Mouse (Mus musculus) neural tube, embryonic 11.5 days (tissue): ENCODE measurements around the gene Atp7a. TPM values are rescaled to one million over a fixed set of nuclear protein-coding genes. Genes with fewer than 3 reads are reported as not detected.
A peak's percentile ranks its signal among the peaks of the same experiment; 100 is the strongest.

Source experiments
- ATAC-seq: fragments of 200-750 bp; cut with Nextera tagmentation; 2 replicates; pipeline ENCODE4 v1.8.0; 2017; ENCODE audit warnings: moderate number of reproducible peaks, mild to moderate bottlenecking, moderate TSS enrichment, moderate library complexity; ENCODE audit not compliant: insufficient read depth, low FRiP score, low TSS enrichment
- DNase-seq: peaks from one replicate; pipeline ENCODE4 v3.0.0-alpha.2; 2015; ENCODE audit warnings: low spot score
- H3K27ac ChIP-seq: fragments of 300-500 bp; sonication (generic); 2 replicates; pipeline ENCODE4 v1.5.1; 2014; ENCODE audit warnings: low read depth, mild to moderate bottlenecking, low read length
- H3K27me3 ChIP-seq: fragments of 300-500 bp; sonication (generic); 2 replicates; pipeline ENCODE4 v1.6.1; 2014; ENCODE audit warnings: mild to moderate bottlenecking, low read length, mixed read lengths; ENCODE audit not compliant: control insufficient read depth, insufficient read depth
- H3K36me3 ChIP-seq: fragments of 300-500 bp; sonication (generic); 2 replicates; pipeline ENCODE4 v1.6.1; 2014; ENCODE audit warnings: mild to moderate bottlenecking, low read length, moderate library complexity, mixed read lengths; ENCODE audit not compliant: control insufficient read depth, insufficient read depth
- H3K4me1 ChIP-seq: fragments of 300-500 bp; sonication (generic); 2 replicates; pipeline ENCODE4 v1.6.1; 2014; ENCODE audit warnings: low read length, mixed read lengths; ENCODE audit not compliant: control insufficient read depth, insufficient read depth
- H3K4me2 ChIP-seq: fragments of 300-500 bp; sonication (generic); 2 replicates; pipeline ENCODE4 v1.6.1; 2014; ENCODE audit warnings: low read depth, mild to moderate bottlenecking, moderate library complexity
- H3K4me3 ChIP-seq: fragments of 300-500 bp; sonication (generic); 2 replicates; pipeline ENCODE4 v1.5.1; 2014; ENCODE audit warnings: low read depth, low read length
- H3K9ac ChIP-seq: fragments of 300-500 bp; sonication (generic); 2 replicates; pipeline ENCODE4 v1.6.1; 2014; ENCODE audit warnings: mild to moderate bottlenecking, low read length
- H3K9me3 ChIP-seq: fragments of 300-500 bp; sonication (generic); 2 replicates; pipeline ENCODE4 v1.6.1; 2016; ENCODE audit warnings: low read length; ENCODE audit not compliant: control insufficient read depth
- WGBS: fragments of 180-500 bp; shearing (Covaris S2); extraction: QIAGEN DNeasy Blood & Tissue Kit; methylation state at CpG from one replicate; pipeline ENCODE4 v1.1.7; 2014; 5-methylcytosine and 5-hydroxymethylcytosine counted together
- polyA plus RNA-seq: library from polyadenylated mRNA; unstranded; fragments of >200 nt; fragmentation: Nextera tagmentation; extraction: Ambion mirVana; gene quantifications from 2 replicates; pipeline ENCODE4 v1.2.1, GENCODE M21; 2014

Atp7a gene
- polyA plus RNA-seq, 1 experiment from 2014 or later: 33.7 TPM

DNA sequence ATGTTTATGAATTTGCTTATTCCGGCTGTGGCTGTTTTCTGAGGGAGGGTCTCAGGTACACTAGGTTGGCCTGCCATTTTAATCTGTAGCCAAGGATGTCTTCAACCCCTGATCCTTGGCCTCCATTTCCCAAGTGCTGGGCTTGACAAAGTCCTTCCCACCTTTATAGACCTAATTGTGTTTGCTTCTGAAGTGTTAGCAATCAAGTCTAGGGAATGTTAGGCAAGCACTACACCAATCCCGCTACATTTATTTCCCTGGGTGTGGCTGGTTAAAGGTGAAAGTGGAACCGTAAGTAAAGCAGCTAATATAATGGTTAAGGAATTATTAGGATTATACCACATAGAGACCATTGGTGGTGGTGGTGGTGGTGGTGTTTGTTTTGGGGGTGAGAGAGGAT, 10.0 kb upstream of the Atp7a start:
- ATAC-seq (no peak), DNase-seq (no peak)
- H3K36me3 ChIP-seq: no peaks in the 10 kb centered on the region
- H3K4me1 ChIP-seq: no peaks in the 10 kb centered on the region
- no peak overlapping the region for H3K27ac ChIP-seq
- H3K9ac ChIP-seq: no peak overlapping the region
- no peaks in the 10 kb centered on the region for H3K27me3 ChIP-seq
- no peak overlapping the region for H3K4me2 ChIP-seq
- no peaks in the 10 kb centered on the region for H3K9me3 ChIP-seq
- no peak overlapping the region for H3K4me3 ChIP-seq
- WGBS: 85% methylated on average over 3 of the region's 3 CpGs

DNA sequence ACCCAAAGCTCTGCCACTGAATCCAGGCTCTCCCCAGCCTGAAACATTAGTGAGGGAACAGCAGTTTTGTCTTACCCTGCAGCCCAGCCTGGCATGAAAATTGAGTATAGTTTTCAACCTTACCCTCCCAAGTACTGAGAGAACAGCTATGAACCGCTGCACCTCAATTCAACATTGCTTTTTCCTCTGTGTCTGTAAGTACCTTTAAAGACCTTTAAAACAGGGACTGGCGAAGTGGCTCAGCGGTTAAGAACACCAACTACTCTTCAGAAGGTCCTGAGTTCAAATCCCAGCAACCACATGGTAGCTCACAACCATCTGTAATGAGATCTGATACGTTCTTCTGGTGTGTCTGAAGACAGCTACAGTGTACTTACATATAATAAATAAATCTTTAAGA, 9.6 kb upstream of the Atp7a start:
- WGBS: 82% methylated on average over 4 of the region's 4 CpGs
- Histone ChIP-seq H3K9ac (no peak overlapping the region), H3K9me3 (no peaks in the 10 kb centered on the region), H3K36me3 (no peaks in the 10 kb centered on the region), H3K4me2 (no peak overlapping the region), H3K27ac (no peak overlapping the region), H3K27me3 (no peaks in the 10 kb centered on the region), H3K4me1 (no peaks in the 10 kb centered on the region), H3K4me3 (no peak overlapping the region)
- DNase-seq (no peak), ATAC-seq (no peak)

DNA sequence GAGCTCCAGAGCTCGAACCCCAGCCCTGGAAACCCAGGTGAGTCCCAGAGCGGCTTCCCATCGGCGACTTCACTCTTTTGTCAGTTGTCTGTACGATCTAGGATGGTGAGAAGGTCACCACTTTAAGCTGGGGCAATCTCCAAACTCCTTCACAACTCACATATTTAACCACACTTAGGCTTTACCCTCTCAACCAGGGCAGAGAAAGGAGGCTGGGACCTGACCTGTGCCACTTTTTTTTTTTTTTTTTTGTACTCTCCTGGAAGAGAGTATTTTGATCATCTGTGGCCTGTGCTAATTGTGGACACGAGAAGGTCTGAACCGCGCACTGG, 233 bp downstream of the Atp7a start:
- DNase-seq: no peak

GRCm38 (mm10) chrX:106030176-106030575, 3.1 kb downstream of the Atp7a start:
- Histone ChIP-seq H3K4me1 (no peaks in the 10 kb centered on the region), H3K27me3 (no peaks in the 10 kb centered on the region), H3K4me2 (no peak overlapping the region), H3K4me3 (no peak overlapping the region), H3K9ac (no peak overlapping the region), H3K36me3 (no peaks in the 10 kb centered on the region), H3K27ac (no peak overlapping the region), H3K9me3 (no peaks in the 10 kb centered on the region)
- 77% methylated on average over 5 of the region's 5 CpGs for WGBS
- DNase-seq (no peak), ATAC-seq (no peak)

More for the DNA sequence above, 233 bp downstream of the Atp7a start:
- Histone ChIP-seq H3K27ac (0 out of 2 replicates have a peak overlapping the region, but pooled peaks have one; percentile 27), H3K27me3 (no peaks in the 10 kb centered on the region), H3K4me2 (peak overlapping the region; percentile 43), H3K9ac (peak overlapping the region; percentile 54), H3K9me3 (no peaks in the 10 kb centered on the region), H3K4me1 (no peaks in the 10 kb centered on the region), H3K36me3 (no peaks in the 10 kb centered on the region), H3K4me3 (peak overlapping the region; percentile 46)
- 25% methylated on average over 8 of the region's 8 CpGs for WGBS
- 0 out of 2 replicates have a peak, but pooled peaks have one; percentile 36 for ATAC-seq

DNA sequence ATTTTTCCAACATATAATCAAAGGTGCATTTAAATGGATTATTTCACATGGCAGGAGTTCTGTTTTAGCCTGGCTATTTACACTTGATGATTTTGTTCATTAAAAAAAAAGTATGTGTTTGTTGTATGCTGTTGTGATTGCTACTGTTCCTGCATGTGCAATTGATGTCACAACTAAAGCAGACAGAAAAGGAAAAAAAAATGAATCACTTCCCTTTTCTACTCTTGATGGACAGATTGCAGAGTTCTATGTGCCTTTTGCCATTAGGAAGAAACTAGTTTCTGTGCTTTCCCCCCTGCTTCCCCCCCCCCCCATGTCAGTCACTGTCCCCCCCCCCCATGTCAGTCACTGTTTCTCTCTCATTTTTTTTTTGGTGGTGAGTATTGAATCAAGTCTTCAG, 4.0 kb downstream of the Atp7a start:
- Histone ChIP-seq H3K4me1 (no peaks in the 10 kb centered on the region), H3K4me3 (no peak overlapping the region), H3K4me2 (no peak overlapping the region), H3K27me3 (no peaks in the 10 kb centered on the region), H3K27ac (no peak overlapping the region), H3K36me3 (no peaks in the 10 kb centered on the region), H3K9ac (no peak overlapping the region), H3K9me3 (no peaks in the 10 kb centered on the region)
- ATAC-seq: no peak
- no peak for DNase-seq

- H3K27ac ChIP-seq: no peak overlapping the region
- DNase-seq (no peak), ATAC-seq (no peak)
- 83% methylated on average over 2 of the region's 2 CpGs for WGBS
- no peak overlapping the region for H3K9ac ChIP-seq
- no peaks in the 10 kb centered on the region for H3K27me3 ChIP-seq
- H3K9me3 ChIP-seq: no peaks in the 10 kb centered on the region
- no peak overlapping the region for H3K4me2 ChIP-seq
- H3K4me3 ChIP-seq: no peak overlapping the region
- no peaks in the 10 kb centered on the region for H3K36me3 ChIP-seq
- no peaks in the 10 kb centered on the region for H3K4me1 ChIP-seq
Measured at GRCm38 (mm10) chrX:106035727-106036126, 8.7 kb downstream of the Atp7a start.

DNA sequence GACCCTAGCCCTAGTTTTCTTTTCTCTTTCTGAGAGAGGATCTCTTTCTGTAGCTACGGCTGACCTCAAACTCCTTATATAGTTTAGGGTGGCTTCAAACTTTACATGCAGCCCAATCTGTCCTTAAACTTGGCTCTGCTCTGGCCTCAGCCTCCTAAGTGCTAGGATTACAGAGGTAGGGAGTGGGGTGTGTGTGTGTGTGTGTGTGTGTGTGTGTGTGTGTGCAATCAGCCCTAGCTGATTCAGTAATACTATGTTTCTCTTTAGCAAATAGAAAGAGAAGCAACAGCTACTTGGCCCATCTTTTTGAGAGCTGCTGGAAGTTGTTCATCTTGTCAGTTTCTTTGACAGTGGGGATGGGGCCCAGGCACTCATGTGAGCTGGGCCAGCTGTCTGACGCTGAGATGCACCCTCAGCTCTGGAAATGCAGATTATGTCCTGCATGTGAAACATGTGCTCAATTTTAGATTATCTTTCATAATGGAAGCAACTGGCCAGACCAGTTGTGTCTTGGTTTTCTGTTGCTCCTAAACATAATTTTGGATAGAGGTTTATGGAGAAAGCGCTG, 10.2 kb downstream of the Atp7a start:
- no peak overlapping the region for H3K4me2 ChIP-seq
- H3K9me3 ChIP-seq: no peaks in the 10 kb centered on the region
- H3K4me3 ChIP-seq: no peak overlapping the region
- no peaks in the 10 kb centered on the region for H3K4me1 ChIP-seq
- WGBS: 68% methylated on average over 3 of the region's 3 CpGs
- no peak for ATAC-seq
- H3K9ac ChIP-seq: no peak overlapping the region
- no peaks in the 10 kb centered on the region for H3K27me3 ChIP-seq
- DNase-seq: no peak
- H3K36me3 ChIP-seq: no peaks in the 10 kb centered on the region
- H3K27ac ChIP-seq: no peak overlapping the region

- Histone ChIP-seq H3K27me3 (no peaks in the 10 kb centered on the region), H3K4me1 (no peaks in the 10 kb centered on the region), H3K36me3 (no peaks in the 10 kb centered on the region), H3K9ac (no peak overlapping the region), H3K27ac (no peak overlapping the region), H3K4me2 (no peak overlapping the region), H3K9me3 (no peaks in the 10 kb centered on the region), H3K4me3 (no peak overlapping the region)
- DNase-seq: no peak
- 49% methylated on average over 8 of the region's 8 CpGs for WGBS
- ATAC-seq: no peak
Measured at GRCm38 (mm10) chrX:106043863-106044617, 17.0 kb downstream of the Atp7a start.

- H3K27ac ChIP-seq: no peak overlapping the region
- no peak overlapping the region for H3K4me2 ChIP-seq
- H3K36me3 ChIP-seq: no peaks in the 10 kb centered on the region
- DNase-seq: peak; percentile 53
- H3K9me3 ChIP-seq: no peaks in the 10 kb centered on the region
- H3K4me3 ChIP-seq: no peak overlapping the region
- peak; percentile 45; the same call in 1 of the 2 replicates for ATAC-seq
- WGBS: 34% methylated on average over 2 of the region's 2 CpGs
- H3K27me3 ChIP-seq: no peaks in the 10 kb centered on the region
- H3K9ac ChIP-seq: no peak overlapping the region
- H3K4me1 ChIP-seq: no peaks in the 10 kb centered on the region
Measured at GRCm38 (mm10) chrX:106045455-106045854, 18.4 kb downstream of the Atp7a start.
